Mouse (Mus musculus): ENCODE data around the gene Kat14.

GRCm38 (mm10) chr2:144381293-144381692 lies 12.5 kb downstream of the Kat14 start:
- TF ChIP-seq CTCF (IDR thresholded peaks at IDR 0.05; ENCODE audit: low read depth, low read length) (no peak), POLR2A (IDR thresholded peaks at IDR 0.05; ENCODE audit: extremely low read depth, insufficient read depth, low read length) (no peak)

Data from liver, adult 2 months (tissue).